Mouse (Mus musculus) forebrain, embryonic 16.5 days (tissue): ENCODE results near the gene Mta1. TPM values are rescaled to one million over a fixed set of nuclear protein-coding genes. Genes with fewer than 3 reads are reported as not detected.
A peak's percentile ranks its signal among the peaks of the same experiment; 100 is the strongest.

Experiments
- ATAC-seq: fragments of 200-750 bp; cut with Nextera tagmentation; 2 replicates; pipeline ENCODE4 v1.8.0; 2017; ENCODE audit warnings: mild to moderate bottlenecking, moderate library complexity
- H3K27ac ChIP-seq: fragments of 300-500 bp; sonication (generic); 2 replicates; pipeline ENCODE4 v1.5.1; 2014; ENCODE audit warnings: low read length, control low read depth
- H3K27me3 ChIP-seq: fragments of 300-500 bp; sonication (generic); replicated peaks from 2 replicates; pipeline ENCODE4 v1.6.1; 2014; ENCODE audit warnings: low read length; ENCODE audit not compliant: control insufficient read depth, insufficient read depth
- H3K36me3 ChIP-seq: fragments of 300-500 bp; sonication (generic); 2 replicates; pipeline ENCODE4 v1.6.1; 2014; ENCODE audit not compliant: control insufficient read depth, insufficient read depth
- H3K4me1 ChIP-seq: fragments of 300-500 bp; sonication (generic); replicated peaks from 2 replicates; pipeline ENCODE4 v1.6.1; 2014; ENCODE audit warnings: low read length; ENCODE audit not compliant: control insufficient read depth, insufficient read depth
- H3K4me2 ChIP-seq: fragments of 300-500 bp; sonication (generic); 2 replicates; pipeline ENCODE4 v1.6.1; 2014; ENCODE audit warnings: mild to moderate bottlenecking, low read length, control low read depth
- H3K4me3 ChIP-seq: fragments of 300-500 bp; sonication (generic); replicated peaks from 2 replicates; pipeline ENCODE4 v1.5.1; 2014; ENCODE audit warnings: mild to moderate bottlenecking, low read length, control low read depth
- H3K9ac ChIP-seq: fragments of 300-500 bp; sonication (generic); replicated peaks from 2 replicates; pipeline ENCODE4 v1.6.1; 2014; ENCODE audit warnings: low read depth, low read length, control low read depth
- H3K9me3 ChIP-seq: fragments of 300-500 bp; sonication (generic); 2 replicates; pipeline ENCODE4 v1.6.1; 2016; ENCODE audit warnings: low read length; ENCODE audit not compliant: control insufficient read depth
- WGBS: fragments of 180-500 bp; shearing (Covaris S2); extraction: QIAGEN DNeasy Blood & Tissue Kit; methylation state at CpG from one replicate; pipeline ENCODE4 v1.1.7; 2014; 5-methylcytosine and 5-hydroxymethylcytosine counted together
- polyA plus RNA-seq: library from polyadenylated mRNA; unstranded; fragments of >200 nt; fragmentation: Nextera tagmentation; extraction: Ambion mirVana; gene quantifications from 2 replicates; pipeline ENCODE4 v1.2.1, GENCODE M21; 2015

Mta1 gene
- polyA plus RNA-seq, 1 experiment from 2014 or later, result 15.6 TPM

DNA sequence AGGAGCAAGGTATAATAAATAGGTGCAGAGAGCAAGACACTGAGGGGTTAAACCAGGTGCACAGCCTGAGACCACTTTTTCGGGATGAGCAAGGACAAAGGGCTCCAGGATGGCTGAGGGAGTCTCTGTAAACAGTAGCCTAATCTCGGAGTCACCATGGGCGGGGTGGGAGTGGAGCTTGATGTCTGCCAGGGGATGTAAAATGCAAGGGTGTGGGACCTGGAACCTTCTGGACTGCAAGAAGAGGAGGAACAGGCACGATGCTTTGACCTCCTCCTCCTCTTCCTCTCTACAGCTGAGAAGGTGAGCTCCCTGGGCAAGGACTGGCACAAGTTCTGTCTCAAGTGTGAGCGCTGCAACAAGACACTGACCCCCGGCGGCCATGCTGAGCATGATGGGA lies 45.1 kb downstream of the Mta1 start:
- H3K9ac ChIP-seq, result peak overlapping the region; percentile 47
- peak overlapping the region; percentile 84 for H3K4me2 ChIP-seq
- no peak overlapping the region for H3K27ac ChIP-seq
- H3K9me3 ChIP-seq, result no peaks in the 10 kb centered on the region
- peak overlapping the region; percentile 79 for H3K4me3 ChIP-seq
- ATAC-seq, result no peak
- peaks cover 48% of the 10 kb centered on the region for H3K4me1 ChIP-seq
- H3K36me3 ChIP-seq, result peaks cover 15% of the 10 kb centered on the region
- 66% methylated on average over 7 of the region's 7 CpGs for WGBS
- H3K27me3 ChIP-seq, result no peaks in the 10 kb centered on the region

DNA sequence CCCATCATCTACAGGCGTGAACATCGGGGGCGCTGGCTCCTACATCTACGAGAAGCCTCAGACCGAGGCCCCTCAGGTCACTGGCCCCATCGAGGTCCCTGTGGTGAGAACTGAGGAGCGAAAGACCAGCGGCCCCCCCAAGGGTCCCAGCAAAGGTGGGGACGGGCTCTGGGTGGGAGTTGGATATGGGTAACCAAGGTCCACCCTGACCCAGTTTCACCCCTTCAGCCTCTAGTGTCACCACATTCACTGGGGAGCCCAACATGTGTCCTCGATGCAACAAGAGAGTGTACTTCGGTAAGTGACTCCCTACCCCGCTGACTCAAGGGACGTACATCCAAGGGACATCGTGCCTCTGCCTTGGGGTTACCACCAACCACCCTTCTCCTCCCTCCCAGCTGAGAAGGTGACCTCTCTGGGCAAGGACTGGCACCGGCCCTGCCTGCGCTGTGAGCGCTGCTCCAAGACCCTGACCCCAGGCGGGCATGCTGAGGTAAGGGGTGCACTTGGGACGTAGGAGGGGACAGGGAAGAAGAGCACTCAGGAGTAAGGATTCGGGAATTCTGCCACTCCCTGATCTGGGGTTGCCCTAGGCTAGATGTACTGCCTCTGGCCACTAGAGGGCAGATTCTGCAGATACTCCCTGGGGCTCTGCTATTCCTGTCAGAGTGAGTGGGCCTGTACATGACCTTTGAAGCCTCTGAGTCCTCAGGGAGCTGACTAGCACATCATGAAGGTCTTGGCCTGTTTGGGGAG lies 46.1 kb downstream of the Mta1 start:
- no peak overlapping the region for H3K4me2 ChIP-seq
- no peak for ATAC-seq
- WGBS, result 80% methylated on average over 20 of the region's 20 CpGs
- no peaks in the 10 kb centered on the region for H3K9me3 ChIP-seq
- H3K4me1 ChIP-seq, result peaks cover 41% of the 10 kb centered on the region
- H3K27ac ChIP-seq, result no peak overlapping the region
- no peak overlapping the region for H3K9ac ChIP-seq
- H3K4me3 ChIP-seq, result no peak overlapping the region
- H3K36me3 ChIP-seq, result peaks cover 15% of the 10 kb centered on the region
- H3K27me3 ChIP-seq, result no peaks in the 10 kb centered on the region

DNA sequence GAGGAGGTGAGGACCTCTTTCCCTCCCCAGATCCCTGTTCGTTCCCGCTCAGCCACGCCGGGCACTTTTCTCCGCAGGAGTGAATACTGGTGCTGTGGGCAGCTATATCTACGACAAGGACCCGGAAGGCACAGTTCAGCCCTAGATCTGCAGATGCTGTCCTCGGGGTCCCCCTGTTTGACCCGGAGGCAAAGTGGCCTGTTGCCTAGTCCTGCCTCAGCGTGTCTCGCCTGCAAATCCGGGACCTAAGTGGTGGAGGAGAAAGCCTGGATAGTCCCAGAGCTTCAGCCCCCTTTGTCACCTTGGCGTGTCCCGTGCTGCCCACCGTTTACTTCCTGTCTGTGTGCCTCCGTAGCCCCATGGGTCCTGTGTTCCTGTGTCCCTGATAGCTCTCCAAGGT lies 46.8 kb downstream of the Mta1 start:
- no peak overlapping the region for H3K9ac ChIP-seq
- no peak overlapping the region for H3K4me3 ChIP-seq
- no peak overlapping the region for H3K4me2 ChIP-seq
- H3K27ac ChIP-seq, result no peak overlapping the region
- H3K36me3 ChIP-seq, result peaks cover 15% of the 10 kb centered on the region
- 95% methylated on average over 16 of the region's 16 CpGs for WGBS
- no peaks in the 10 kb centered on the region for H3K27me3 ChIP-seq
- peaks cover 34% of the 10 kb centered on the region for H3K4me1 ChIP-seq
- ATAC-seq, result no peak
- no peaks in the 10 kb centered on the region for H3K9me3 ChIP-seq

DNA sequence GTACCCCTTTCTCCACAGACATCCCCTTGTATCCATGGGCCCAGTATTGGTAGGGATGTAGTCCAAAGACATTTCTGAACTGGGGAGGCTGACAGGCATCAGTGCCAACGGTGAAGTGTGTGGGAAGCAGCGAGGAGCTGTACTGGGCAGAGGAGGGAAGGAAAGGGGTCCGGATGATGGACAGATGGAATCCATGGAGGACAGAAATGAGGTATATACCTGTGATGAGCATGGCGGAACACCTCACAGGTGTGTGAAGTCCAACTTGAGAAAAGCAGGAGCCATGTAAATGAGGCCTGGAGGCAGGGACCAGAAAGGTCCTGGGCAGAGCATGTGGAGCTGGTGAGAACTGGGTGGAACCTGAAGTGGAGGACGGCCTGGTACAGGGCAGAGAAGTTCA lies 47.5 kb downstream of the Mta1 start:
- no peak overlapping the region for H3K4me2 ChIP-seq
- H3K9ac ChIP-seq, result no peak overlapping the region
- no peak for ATAC-seq
- WGBS, result 83% methylated on average over 5 of the region's 5 CpGs
- no peak overlapping the region for H3K4me3 ChIP-seq
- H3K9me3 ChIP-seq, result no peaks in the 10 kb centered on the region
- peaks cover 15% of the 10 kb centered on the region for H3K36me3 ChIP-seq
- H3K4me1 ChIP-seq, result peaks cover 34% of the 10 kb centered on the region
- no peaks in the 10 kb centered on the region for H3K27me3 ChIP-seq
- no peak overlapping the region for H3K27ac ChIP-seq

DNA sequence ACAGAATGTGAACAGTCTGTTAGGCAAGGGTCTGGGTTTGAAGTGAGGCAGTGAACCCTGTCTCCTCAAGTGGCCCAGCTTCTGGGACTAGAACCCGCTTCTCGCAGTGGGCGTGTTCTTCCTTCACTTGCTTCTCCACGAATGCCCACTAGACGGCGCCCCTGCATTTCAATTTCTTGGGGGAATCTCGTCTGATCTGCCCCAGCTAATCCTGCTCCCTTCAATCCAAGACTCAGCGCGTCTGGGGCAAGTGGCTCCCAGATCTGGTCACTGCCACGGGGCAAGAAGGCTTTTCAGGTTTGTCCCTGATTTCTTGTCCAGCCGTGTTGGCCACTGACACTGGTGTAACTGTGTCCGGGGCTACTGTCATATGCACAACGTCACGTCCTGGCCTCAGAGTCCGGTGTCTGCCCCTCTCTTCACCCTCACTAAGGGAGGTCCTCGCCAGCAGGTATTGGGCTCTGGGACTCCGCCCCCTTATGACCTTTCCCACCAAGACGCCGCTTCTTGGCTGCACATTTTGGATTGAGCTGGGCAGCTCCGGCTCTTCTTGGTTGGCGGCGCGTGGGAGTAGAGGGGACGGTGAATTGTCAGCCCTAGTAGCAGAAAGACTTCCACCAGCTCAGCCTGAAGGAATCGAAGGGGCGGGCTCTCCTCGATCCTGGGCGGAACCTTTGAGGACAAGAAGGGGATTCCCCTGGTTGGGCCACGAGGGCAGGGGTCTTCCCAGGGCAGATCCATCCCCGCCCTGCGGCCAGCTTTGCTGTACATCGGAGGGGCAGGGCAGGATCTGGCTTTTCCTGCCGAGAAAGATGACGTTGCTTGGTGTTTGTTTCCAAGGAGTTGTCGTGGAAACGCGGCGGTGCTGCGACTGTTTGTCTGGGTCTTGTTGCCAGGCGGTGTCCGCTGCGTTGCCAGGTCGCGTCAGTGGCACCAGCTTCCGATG lies 48.3 kb downstream of the Mta1 start, which contains the start of gene Crip1:
Crip1 (plus strand) TSS at position 205 of the 946 bp plus-strand sequence.
- Histone ChIP-seq H3K4me1 (peaks cover 28% of the 10 kb centered on the region), H3K4me2 (no peak within 1 kb of the TSS), H3K4me3 (no peak within 1 kb of the TSS), H3K9me3 (no peaks in the 10 kb centered on the region), H3K36me3 (peaks cover 15% of the 10 kb centered on the region), H3K27me3 (peaks cover 2% of the 10 kb centered on the region; the same call in 1 of the 2 replicates), H3K9ac (no peak within 1 kb of the TSS), H3K27ac (no peak within 1 kb of the TSS)
- 9% methylated on average over 45 of the region's 45 CpGs for WGBS
- no peak for ATAC-seq

DNA sequence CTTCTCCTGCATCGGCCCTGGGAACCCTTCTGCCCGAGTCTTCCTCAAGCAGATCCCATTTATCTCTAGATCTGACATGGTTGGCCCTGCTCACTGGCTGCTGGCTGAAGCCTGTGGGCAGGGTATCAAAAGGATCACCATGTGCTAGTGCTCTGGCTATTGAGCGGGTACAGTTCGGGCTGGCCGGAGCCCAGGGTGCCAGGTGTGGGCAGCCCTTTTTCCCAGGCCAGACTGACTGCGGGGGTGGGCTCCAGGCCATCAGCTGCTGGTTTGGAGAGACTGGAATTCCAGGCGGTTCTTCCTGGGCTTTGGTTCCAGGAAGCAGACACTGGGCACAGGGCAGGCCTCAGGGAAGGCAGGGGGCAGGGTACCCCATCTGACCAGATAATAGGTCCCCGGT lies 49.4 kb downstream of the Mta1 start:
- H3K27ac ChIP-seq, result no peak overlapping the region
- ATAC-seq, result no peak
- no peak overlapping the region for H3K4me2 ChIP-seq
- H3K27me3 ChIP-seq, result peaks cover 2% of the 10 kb centered on the region; the same call in 1 of the 2 replicates
- no peak overlapping the region for H3K9ac ChIP-seq
- H3K4me3 ChIP-seq, result no peak overlapping the region
- peaks cover 23% of the 10 kb centered on the region for H3K4me1 ChIP-seq
- H3K9me3 ChIP-seq, result no peaks in the 10 kb centered on the region
- peaks cover 15% of the 10 kb centered on the region for H3K36me3 ChIP-seq
- 81% methylated on average over 8 of the region's 8 CpGs for WGBS

DNA sequence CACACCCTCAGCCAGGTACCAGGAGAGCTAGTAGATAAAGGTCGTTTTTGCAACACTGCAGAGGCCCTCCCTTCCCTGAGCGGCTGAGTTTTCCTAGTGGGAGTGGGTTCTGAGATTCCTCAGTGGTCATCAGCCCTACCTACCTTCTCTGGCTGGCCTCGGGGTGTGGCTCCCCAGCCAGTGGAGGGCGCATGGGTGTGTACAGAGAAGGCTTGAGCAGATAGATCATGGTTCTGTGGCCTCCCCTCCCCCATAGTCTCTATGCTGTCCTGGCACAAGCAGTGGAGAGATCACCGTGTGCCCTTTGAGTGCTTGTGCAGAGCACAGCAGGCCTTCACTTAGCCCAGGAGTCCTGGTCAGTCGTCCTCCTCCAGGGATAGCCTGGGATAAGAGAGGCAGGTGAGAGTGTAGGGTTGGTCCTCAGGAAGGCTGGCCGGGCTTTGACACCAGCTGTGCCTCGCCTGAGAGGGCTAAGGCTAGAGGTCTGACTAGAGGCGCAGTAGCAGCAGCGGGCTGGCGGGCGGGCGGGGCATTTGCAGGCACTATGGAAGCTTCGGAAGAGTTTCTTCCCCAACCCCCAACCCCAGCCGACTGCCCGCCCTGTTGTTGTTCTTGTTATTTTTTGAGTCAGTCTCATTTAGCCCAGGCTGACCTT lies 50.4 kb downstream of the Mta1 start:
- H3K9me3 ChIP-seq, result no peaks in the 10 kb centered on the region
- peaks cover 15% of the 10 kb centered on the region for H3K36me3 ChIP-seq
- H3K9ac ChIP-seq, result no peak overlapping the region
- H3K4me1 ChIP-seq, result peaks cover 13% of the 10 kb centered on the region
- no peak overlapping the region for H3K4me3 ChIP-seq
- no peak for ATAC-seq
- peaks cover 2% of the 10 kb centered on the region; the same call in 1 of the 2 replicates for H3K27me3 ChIP-seq
- H3K4me2 ChIP-seq, result no peak overlapping the region
- WGBS, result 35% methylated on average over 16 of the region's 16 CpGs
- no peak overlapping the region for H3K27ac ChIP-seq

DNA sequence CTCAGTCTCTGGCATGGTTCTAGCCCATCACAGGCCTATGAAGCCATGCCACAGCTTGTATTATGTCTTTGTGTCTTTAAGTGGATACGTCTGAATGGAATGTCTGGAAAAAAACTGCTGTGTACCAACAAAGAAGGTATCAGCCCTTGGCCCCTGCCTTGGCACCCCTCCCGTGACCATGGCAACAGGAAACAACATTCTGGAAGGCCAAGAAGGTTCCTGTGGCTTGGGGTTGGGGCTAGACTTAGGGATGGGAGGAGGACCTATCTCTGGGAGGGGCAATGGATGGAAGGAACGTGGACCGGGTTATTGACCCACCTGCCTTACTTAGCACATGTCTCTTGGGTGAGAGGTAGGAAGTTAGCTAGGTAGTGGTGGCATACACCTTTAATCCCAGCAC lies 51.3 kb downstream of the Mta1 start:
- H3K9me3 ChIP-seq, result no peaks in the 10 kb centered on the region
- no peak overlapping the region for H3K27ac ChIP-seq
- H3K9ac ChIP-seq, result no peak overlapping the region
- no peak for ATAC-seq
- no peak overlapping the region for H3K4me2 ChIP-seq
- H3K4me1 ChIP-seq, result peaks cover 12% of the 10 kb centered on the region
- H3K27me3 ChIP-seq, result peaks cover 2% of the 10 kb centered on the region; the same call in 1 of the 2 replicates
- WGBS, result 45% methylated on average over 4 of the region's 4 CpGs
- H3K4me3 ChIP-seq, result no peak overlapping the region
- peaks cover 9% of the 10 kb centered on the region for H3K36me3 ChIP-seq

DNA sequence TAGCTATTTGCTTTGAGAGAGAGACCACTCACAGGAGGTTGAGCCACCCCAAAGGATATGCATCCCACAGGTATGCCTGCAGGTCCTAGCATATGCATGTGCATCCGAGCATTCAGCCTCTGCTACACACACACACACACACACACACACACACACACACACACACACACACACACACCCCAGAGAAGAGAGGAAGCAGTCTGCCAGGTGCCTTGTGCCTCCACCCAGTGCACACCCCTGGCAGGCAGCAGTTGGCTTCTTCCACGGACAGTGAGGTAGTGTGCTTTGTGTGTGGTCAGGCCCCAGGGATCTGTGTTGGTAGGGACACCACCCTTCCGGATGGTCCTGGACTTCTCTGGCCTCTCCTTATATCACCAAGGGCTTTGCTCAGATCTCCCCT lies 51.8 kb downstream of the Mta1 start:
- Histone ChIP-seq H3K9ac (no peak overlapping the region), H3K4me1 (peaks cover 14% of the 10 kb centered on the region), H3K27me3 (peaks cover 2% of the 10 kb centered on the region; the same call in 1 of the 2 replicates), H3K27ac (no peak overlapping the region), H3K4me3 (no peak overlapping the region), H3K9me3 (no peaks in the 10 kb centered on the region), H3K36me3 (peaks cover 4% of the 10 kb centered on the region; the same call in 1 of the 2 replicates), H3K4me2 (no peak overlapping the region)
- 72% methylated on average over 3 of the region's 3 CpGs for WGBS
- no peak for ATAC-seq
